Mouse (Mus musculus): ENCODE measurements around the gene Kcna7. TPM values are rescaled to one million over a fixed set of nuclear protein-coding genes. Genes with fewer than 3 reads are reported as not detected.
"Not testable (repeated sequence)": the region's sequence is repeated elsewhere in the genome, so short reads cannot be mapped to it uniquely, and the experiment has no call there.

Gene Kcna7
- 0.52 TPM in 1 of 2 replicates, not detected in the other for total RNA-seq (2014; rRNA removed)
- not detected in 2 replicates for polyA plus RNA-seq (2015; fragmentation: Nextera tagmentation; extraction: Ambion mirVana)

GRCm38 (mm10) chr7:45405091-45406075 is at the start of gene Kcna7:
Gene Kcna7 (plus strand): TSS chr7:45405653.
- DNase-seq (ENCODE audit: low spot score), result peak; percentile 28
- WGBS, result 10% methylated on average over 28 of the region's 28 CpGs
- peaks cover 50% of the 10 kb centered on the region for H3K27me3 ChIP-seq (ENCODE audit: insufficient read depth, low read length)

GRCm38 (mm10) chr7:45356087-45356486 is 49.4 kb upstream of the Kcna7 start:
- H3K9ac ChIP-seq (replicated peaks; ENCODE audit: low read length), result no peak overlapping the region
- ATAC-seq, result no peak
- H3K9me3 ChIP-seq (ENCODE audit: low read length), result no peaks in the 10 kb centered on the region
- no peak overlapping the region for H3K27ac ChIP-seq
- no peak for DNase-seq (ENCODE audit: low spot score)
- no peak overlapping the region for H3K4me3 ChIP-seq (ENCODE audit: low read length)
- 63% methylated on average over 13 of the region's 13 CpGs for WGBS
- no peaks in the 10 kb centered on the region for H3K27me3 ChIP-seq (ENCODE audit: insufficient read depth, low read length)
- H3K4me2 ChIP-seq (ENCODE audit: low read depth, low read length), result no peak overlapping the region
- H3K36me3 ChIP-seq (ENCODE audit: insufficient read depth, low read length), result peaks cover 31% of the 10 kb centered on the region
- no peaks in the 10 kb centered on the region for H3K4me1 ChIP-seq (ENCODE audit: insufficient read depth, low read length)
- TF ChIP-seq CTCF (IDR thresholded peaks at IDR 0.05; ENCODE audit: low read depth), result no peak

More at GRCm38 (mm10) chr7:45405091-45406075, at the start of gene Kcna7:
- peak; percentile 34; the same call in 1 of the 2 replicates for ATAC-seq
- peak within 1 kb of the TSS; percentile 9; the same call in 1 of the 2 replicates for H3K9ac ChIP-seq (replicated peaks; ENCODE audit: low read length)
- H3K36me3 ChIP-seq (ENCODE audit: insufficient read depth, low read length), result no peaks in the 10 kb centered on the region
- H3K9me3 ChIP-seq (ENCODE audit: low read length), result no peaks in the 10 kb centered on the region
- TF ChIP-seq CTCF (IDR thresholded peaks at IDR 0.05; ENCODE audit: low read depth), result peak; percentile 86
- no peak within 1 kb of the TSS for H3K27ac ChIP-seq
- peak within 1 kb of the TSS; percentile 50 for H3K4me2 ChIP-seq (ENCODE audit: low read depth, low read length)
- no peaks in the 10 kb centered on the region for H3K4me1 ChIP-seq (ENCODE audit: insufficient read depth, low read length)
- H3K4me3 ChIP-seq (ENCODE audit: low read length), result peak within 1 kb of the TSS; percentile 34

- not testable (repeated sequence) for ATAC-seq; H3K4me2 ChIP-seq (ENCODE audit: low read depth, low read length); H3K4me3 ChIP-seq (ENCODE audit: low read length); H3K27ac ChIP-seq; H3K9ac ChIP-seq (replicated peaks; ENCODE audit: low read length); H3K27me3 ChIP-seq (ENCODE audit: insufficient read depth, low read length); H3K9me3 ChIP-seq (ENCODE audit: low read length); DNase-seq (ENCODE audit: low spot score); H3K4me1 ChIP-seq (ENCODE audit: insufficient read depth, low read length)
- H3K36me3 ChIP-seq (ENCODE audit: insufficient read depth, low read length), result peaks cover 20% of the 10 kb centered on the region
- 78% methylated on average over 10 of the region's 11 CpGs for WGBS
These were observed 46.4 kb upstream of the Kcna7 start for GRCm38 (mm10) chr7:45359081-45359480.

GRCm38 (mm10) chr7:45360404-45361125 is 44.9 kb upstream of the Kcna7 start:
- Histone ChIP-seq H3K4me2 (ENCODE audit: low read depth, low read length) (peak overlapping the region; percentile 68; the same call in 1 of the 2 replicates), H3K9me3 (ENCODE audit: low read length) (no peaks in the 10 kb centered on the region), H3K4me3 (ENCODE audit: low read length) (peak overlapping the region; percentile 46; the same call in 1 of the 2 replicates), H3K36me3 (ENCODE audit: insufficient read depth, low read length) (peaks cover 14% of the 10 kb centered on the region), H3K27me3 (ENCODE audit: insufficient read depth, low read length) (no peaks in the 10 kb centered on the region), H3K4me1 (ENCODE audit: insufficient read depth, low read length) (peaks cover 11% of the 10 kb centered on the region), H3K9ac (replicated peaks; ENCODE audit: low read length) (no peak overlapping the region), H3K27ac (no peak overlapping the region)
- WGBS, result 61% methylated on average over 18 of the region's 18 CpGs
- no peak for DNase-seq (ENCODE audit: low spot score)
- no peak; the same call in 1 of the 2 replicates for ATAC-seq
- TF ChIP-seq CTCF (IDR thresholded peaks at IDR 0.05; ENCODE audit: low read depth), result no peak

- ATAC-seq (peak; percentile 93), DNase-seq (ENCODE audit: low spot score) (peak; percentile 95)
- H3K9me3 ChIP-seq (ENCODE audit: low read length), result no peaks in the 10 kb centered on the region
- H3K4me2 ChIP-seq (ENCODE audit: low read depth, low read length), result peak overlapping the region; percentile 68
- peak overlapping the region; percentile 46 for H3K4me3 ChIP-seq (ENCODE audit: low read length)
- WGBS, result 1% methylated on average over 43 of the region's 43 CpGs
- no peaks in the 10 kb centered on the region for H3K27me3 ChIP-seq (ENCODE audit: insufficient read depth, low read length)
- H3K27ac ChIP-seq, result peak overlapping the region; percentile 65; the same call in 1 of the 2 replicates
- H3K36me3 ChIP-seq (ENCODE audit: insufficient read depth, low read length), result peaks cover 9% of the 10 kb centered on the region
- H3K4me1 ChIP-seq (ENCODE audit: insufficient read depth, low read length), result peaks cover 11% of the 10 kb centered on the region
- no peak for TF ChIP-seq CTCF (IDR thresholded peaks at IDR 0.05; ENCODE audit: low read depth)
- H3K9ac ChIP-seq (replicated peaks; ENCODE audit: low read length), result peak overlapping the region; percentile 65
These were observed 44.1 kb upstream of the Kcna7 start for GRCm38 (mm10) chr7:45361243-45361804.

GRCm38 (mm10) chr7:45362801-45363200 is 42.7 kb upstream of the Kcna7 start:
- DNase-seq (ENCODE audit: low spot score) (peak; percentile 61), ATAC-seq (no peak)
- TF ChIP-seq CTCF (IDR thresholded peaks at IDR 0.05; ENCODE audit: low read depth), result no peak
- Histone ChIP-seq H3K4me3 (ENCODE audit: low read length) (no peak overlapping the region), H3K27me3 (ENCODE audit: insufficient read depth, low read length) (no peaks in the 10 kb centered on the region), H3K36me3 (ENCODE audit: insufficient read depth, low read length) (peaks cover 1% of the 10 kb centered on the region; the same call in 1 of the 2 replicates), H3K9ac (replicated peaks; ENCODE audit: low read length) (no peak overlapping the region), H3K4me1 (ENCODE audit: insufficient read depth, low read length) (peaks cover 11% of the 10 kb centered on the region), H3K4me2 (ENCODE audit: low read depth, low read length) (no peak overlapping the region), H3K9me3 (ENCODE audit: low read length) (no peaks in the 10 kb centered on the region), H3K27ac (no peak overlapping the region)
- 9% methylated on average over 13 of the region's 13 CpGs for WGBS

All from hindbrain, postnatal 0 days (tissue).